21 mouse cellular contexts compared by ENCODE assay signal in genomic region chr1:171660423-171660822, GRCm38 (mm10). TPM values are rescaled to one million over a fixed set of nuclear protein-coding genes. Genes with fewer than 3 reads are reported as not detected.
A peak's percentile ranks its signal among the peaks of the same experiment; 100 is the strongest.
DNase-seq lines count a peak whose midpoint lies in the region; ATAC-seq lines count a peak whose summit lies in the region.
"Had no signal": no experiment of that assay in that cellular context is flagged by ENCODE, and none has a peak within 500 bp of the region (broad histone marks: within the 10 kb centered on the region; RNA-seq: fewer than 3 reads in every experiment).

No protein-coding gene starts in this region.

- H3K36me3 ChIP-seq in splenic B cell, adult 2 months (ENCODE audit: control insufficient read depth, insufficient read depth, low read length, poor library complexity, severe bottlenecking), result no peaks in the 10 kb centered on the region
- H3K36me3 ChIP-seq: embryonic facial prominence, embryonic 10.5 days; heart, embryonic 10.5 days; hindbrain, embryonic 10.5 days had no signal

- peak; percentile 19 for DNase-seq in heart, adult 11 months
- DNase-seq in heart, postnatal 4 days, result no peak
- DNase-seq in splenic B cell, adult 2 months (ENCODE audit: low read depth, low spot score), result peak; percentile 47
- DNase-seq in layer of hippocampus, adult 18-20 months (ENCODE audit: low spot score in 2 of 2), result no peak
- DNase-seq in thymus, adult 18-20 months, result no peak
- DNase-seq in adrenal gland, adult 8-10 months, result no peak
- DNase-seq: adrenal gland, adult 2 months; cerebellum, adult 18-20 months; cerebellum, adult 9-11 months; cerebellum, postnatal 36 days; forebrain, postnatal 0 days; gastrocnemius, postnatal 25 days; heart, adult 18-20 months; heart, postnatal 10 days had no signal

- H3K27me3 ChIP-seq in splenic B cell, adult 2 months (ENCODE audit: control insufficient read depth, insufficient read depth, low read length, poor library complexity, severe bottlenecking), result no peaks in the 10 kb centered on the region
- H3K27me3 ChIP-seq: forebrain, embryonic 13.5 days had no signal

- ATAC-seq in common myeloid progenitor, adult 5-6 weeks (replicated peaks; ENCODE audit: low read depth, poor library complexity, severe bottlenecking), result peak; percentile 90
- peak; percentile 49 for ATAC-seq in megakaryocyte, adult 5-6 weeks (ENCODE audit: poor library complexity, severe bottlenecking)
- ATAC-seq: forebrain, embryonic 13.5 days; forebrain, postnatal 0 days had no signal

RNA-seq across cellular contexts. Expression of gene Slamf7, which starts 7.6 kb away (rescaled TPM):
- total RNA-seq in heart, postnatal 4 days (2021), result not detected
- 0.27 and 1.0 TPM in 2 replicates for total RNA-seq in common myeloid progenitor, adult 5-6 weeks (2017)
- 13.4 and 16.1 TPM in 2 replicates for total RNA-seq in megakaryocyte, adult 5-6 weeks (2015)
- 9.3 and 17.3 TPM in 2 replicates for total RNA-seq in megakaryocyte, adult 5-6 weeks (2017)
- total RNA-seq in layer of hippocampus, adult 18-20 months (2021), result not detected
- total RNA-seq in adrenal gland, adult 8-10 months (2022), result 1 to 10 TPM in 3 of 4 experiments, under 1 TPM in 1; 0.73 to 4.3 (median 2.0) TPM
- total RNA-seq: gastrocnemius, adult 18-20 months; gastrocnemius, postnatal 25 days had no signal

RNA-seq across cellular contexts. Expression of gene Cd48, which starts 21.4 kb away (rescaled TPM):
- 1 to 10 TPM in 1 of 2 experiments, under 1 TPM in 1; 0.65 to 1.0 TPM for total RNA-seq in heart, postnatal 4 days (2021)
- 104 and 153 TPM in 2 replicates for total RNA-seq in common myeloid progenitor, adult 5-6 weeks (2017)
- 528 and 600 TPM in 2 replicates for total RNA-seq in megakaryocyte, adult 5-6 weeks (2015)
- total RNA-seq in megakaryocyte, adult 5-6 weeks (2017), result 243 and 278 TPM in 2 replicates
- under 1 TPM; 0.38 to 0.62 TPM for total RNA-seq in layer of hippocampus, adult 18-20 months (2021)
- 1 to 10 TPM; 2.5 to 6.8 (median 4.1) TPM for total RNA-seq in adrenal gland, adult 8-10 months (2022)

RNA-seq across cellular contexts. Expression of gene Ly9, which starts 53.2 kb away (rescaled TPM):
- total RNA-seq in heart, postnatal 4 days (2021), result under 1 TPM; 0.25 to 0.33 TPM
- 20.2 and 27.0 TPM in 2 replicates for total RNA-seq in common myeloid progenitor, adult 5-6 weeks (2017)
- total RNA-seq in megakaryocyte, adult 5-6 weeks (2015), result 41.3 and 43.2 TPM in 2 replicates
- total RNA-seq in megakaryocyte, adult 5-6 weeks (2017), result 72.9 and 75.3 TPM in 2 replicates
- under 1 TPM; 0.15 to 0.20 TPM for total RNA-seq in layer of hippocampus, adult 18-20 months (2021)
- 1 to 10 TPM in 3 of 4 experiments, under 1 TPM in 1; 0.64 to 3.2 (median 2.1) TPM for total RNA-seq in adrenal gland, adult 8-10 months (2022)
- total RNA-seq: forebrain, postnatal 0 days had no signal

Comparison
In these comparisons a context has a peak if more than half of its experiments do, and no peak if none do; other contexts are left out.
1. DNase-seq: peak in heart, adult 11 months (single experiment) and splenic B cell, adult 2 months (single experiment); none in heart, postnatal 4 days (single experiment), layer of hippocampus, adult 18-20 months (0 of 2), thymus, adult 18-20 months (0 of 2) and adrenal gland, adult 8-10 months (single experiment).
2. RNA of gene Cd48, which starts 21.4 kb away (total RNA-seq): 243 to 600 TPM in megakaryocyte, adult 5-6 weeks and 104 to 153 TPM in common myeloid progenitor, adult 5-6 weeks; 2.5 to 6.8 TPM in adrenal gland, adult 8-10 months, 0.65 to 1.0 TPM in heart, postnatal 4 days and 0.38 to 0.62 TPM in layer of hippocampus, adult 18-20 months; every median in the first group is over 10 times any median in the second.